Mouse (Mus musculus) kidney, embryonic 14.5 days (tissue): ENCODE data around the gene Slc5a10. TPM values are rescaled to one million over a fixed set of nuclear protein-coding genes. Genes with fewer than 3 reads are reported as not detected.

Source experiments
- ATAC-seq: fragments of 200-750 bp; cut with Nextera tagmentation; 2 replicates; pipeline ENCODE4 v1.8.0; 2017; ENCODE audit warnings: moderate number of reproducible peaks, mild to moderate bottlenecking, moderate TSS enrichment, moderate library complexity; ENCODE audit not compliant: low FRiP score, low TSS enrichment
- H3K27ac ChIP-seq: fragments of 300-500 bp; sonication (generic); 2 replicates; pipeline ENCODE4 v1.5.1; 2014; ENCODE audit warnings: low read depth, mild to moderate bottlenecking, low read length, moderate library complexity, mixed read lengths
- H3K27me3 ChIP-seq: fragments of 300-500 bp; sonication (generic); 2 replicates; pipeline ENCODE4 v1.6.1; 2014; ENCODE audit warnings: mild to moderate bottlenecking, low read length; ENCODE audit not compliant: control insufficient read depth, insufficient read depth
- H3K36me3 ChIP-seq: fragments of 300-500 bp; sonication (generic); 2 replicates; pipeline ENCODE4 v1.6.1; 2014; ENCODE audit warnings: low read length, mixed read lengths; ENCODE audit not compliant: control insufficient read depth, insufficient read depth
- H3K4me1 ChIP-seq: fragments of 300-500 bp; sonication (generic); 2 replicates; pipeline ENCODE4 v1.6.1; 2014; ENCODE audit warnings: low read length, mixed read lengths; ENCODE audit not compliant: control insufficient read depth, insufficient read depth
- H3K4me2 ChIP-seq: fragments of 300-500 bp; sonication (generic); replicated peaks from 2 replicates; pipeline ENCODE4 v1.6.1; 2014; ENCODE audit warnings: low read depth, mild to moderate bottlenecking, low read length
- H3K4me3 ChIP-seq: fragments of 300-500 bp; sonication (generic); 2 replicates; pipeline ENCODE4 v1.5.1; 2014; ENCODE audit warnings: mild to moderate bottlenecking, low read length
- H3K9ac ChIP-seq: fragments of 300-500 bp; sonication (generic); 2 replicates; pipeline ENCODE4 v1.6.1; 2014; ENCODE audit warnings: low read depth, mild to moderate bottlenecking, low read length, moderate library complexity
- H3K9me3 ChIP-seq: fragments of 300-500 bp; sonication (generic); 2 replicates; pipeline ENCODE4 v1.6.1; 2016; ENCODE audit warnings: low read length; ENCODE audit not compliant: control insufficient read depth
- WGBS: fragments of 180-500 bp; shearing (Covaris S2); extraction: QIAGEN DNeasy Blood & Tissue Kit; methylation state at CpG from one replicate; pipeline ENCODE4 v1.1.7; 2014; 5-methylcytosine and 5-hydroxymethylcytosine counted together
- polyA plus RNA-seq: library from polyadenylated mRNA; unstranded; fragments of >200 nt; fragmentation: Nextera tagmentation; extraction: Ambion mirVana; gene quantifications from 2 replicates; pipeline ENCODE4 v1.2.1, GENCODE M21; 2014

Slc5a10 gene
- polyA plus RNA-seq, 1 experiment from 2014 or later: 0.11 TPM

DNA sequence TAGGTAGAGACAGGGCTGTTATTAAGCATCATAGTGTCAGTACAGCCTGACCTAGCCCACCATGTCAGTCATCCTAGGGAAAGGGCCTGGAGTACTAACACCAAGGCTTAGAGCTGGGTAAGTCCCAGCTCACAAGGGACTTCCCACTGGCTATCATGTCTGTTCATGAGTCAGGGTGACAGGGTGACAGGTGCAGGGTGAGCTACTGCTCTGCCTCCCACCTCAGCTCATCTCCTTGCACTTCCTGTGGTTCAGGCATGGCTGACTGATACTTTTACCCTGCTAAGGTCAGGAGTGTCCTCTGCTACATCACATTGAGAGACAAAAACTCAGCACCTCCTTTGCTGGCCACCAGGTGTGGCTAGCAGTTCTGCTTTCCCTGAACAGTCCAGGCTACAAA, 21.8 kb downstream of the Slc5a10 start:
- ATAC-seq: no peak
- no peaks in the 10 kb centered on the region for H3K27me3 ChIP-seq

DNA sequence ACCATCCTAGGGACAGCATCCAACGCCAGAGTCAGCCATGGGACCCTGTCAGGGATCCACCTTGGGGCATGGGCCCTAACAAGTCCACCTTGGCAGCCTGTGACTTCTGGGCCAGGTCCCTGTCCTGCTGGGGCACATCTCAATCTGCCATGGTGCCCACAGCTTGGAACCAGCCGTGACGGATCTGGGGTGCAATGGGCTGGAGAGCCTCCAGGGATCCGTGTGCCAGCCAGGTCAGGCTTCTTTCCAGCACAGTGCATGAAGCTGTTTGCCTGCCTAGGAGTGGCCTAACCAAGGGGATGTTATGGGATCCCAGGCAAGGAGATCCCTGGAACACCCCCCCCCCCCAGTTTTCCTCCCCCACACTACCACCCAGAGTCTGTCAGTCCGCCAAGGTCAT, 27.6 kb downstream of the Slc5a10 start:
- H3K4me1 ChIP-seq: no peaks in the 10 kb centered on the region
- H3K9ac ChIP-seq: no peak overlapping the region
- H3K27me3 ChIP-seq: no peaks in the 10 kb centered on the region
- no peak for ATAC-seq
- H3K4me2 ChIP-seq: no peak overlapping the region
- 76% methylated on average over 5 of the region's 5 CpGs for WGBS
- no peak overlapping the region for H3K4me3 ChIP-seq
- no peak overlapping the region for H3K27ac ChIP-seq
- no peaks in the 10 kb centered on the region for H3K9me3 ChIP-seq
- H3K36me3 ChIP-seq: no peaks in the 10 kb centered on the region

More for the DNA sequence above, 21.8 kb downstream of the Slc5a10 start:
- H3K9me3 ChIP-seq: no peaks in the 10 kb centered on the region
- H3K36me3 ChIP-seq: no peaks in the 10 kb centered on the region
- 0 out of 2 replicates have a peak, but pooled peaks cover 3% of the 10 kb centered on the region for H3K4me1 ChIP-seq
- no peak overlapping the region for H3K4me3 ChIP-seq
- H3K4me2 ChIP-seq: no peak overlapping the region
- H3K27ac ChIP-seq: no peak overlapping the region
- H3K9ac ChIP-seq: no peak overlapping the region

DNA sequence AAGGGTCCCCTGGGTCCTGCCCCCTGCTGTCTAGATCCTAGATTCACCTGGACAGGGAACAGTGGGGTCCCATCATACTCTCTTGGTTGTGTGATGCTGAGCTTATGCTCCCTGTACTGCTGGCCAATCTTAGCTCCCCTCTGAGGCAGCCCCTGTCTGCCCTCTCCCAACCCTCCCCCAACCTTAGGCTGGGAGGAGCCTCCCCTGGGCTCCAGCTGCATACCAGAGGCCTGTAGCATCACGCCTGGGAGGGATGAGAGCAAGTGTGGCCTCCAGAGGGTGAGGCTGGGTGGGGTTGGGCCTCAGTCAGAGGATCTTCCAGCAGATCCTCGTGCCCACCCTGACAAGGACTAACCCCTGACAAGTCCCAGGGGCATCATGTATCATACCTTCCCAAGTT, 33.0 kb downstream of the Slc5a10 start:
- no peak overlapping the region for H3K4me3 ChIP-seq
- H3K27ac ChIP-seq: no peak overlapping the region
- WGBS: 38% methylated on average over 2 of the region's 2 CpGs
- no peak for ATAC-seq
- H3K4me2 ChIP-seq: no peak overlapping the region
- H3K4me1 ChIP-seq: peaks cover 13% of the 10 kb centered on the region; the same call in 1 of the 2 replicates
- H3K27me3 ChIP-seq: peaks cover 27% of the 10 kb centered on the region
- no peaks in the 10 kb centered on the region for H3K9me3 ChIP-seq
- H3K36me3 ChIP-seq: no peaks in the 10 kb centered on the region
- no peak overlapping the region for H3K9ac ChIP-seq

DNA sequence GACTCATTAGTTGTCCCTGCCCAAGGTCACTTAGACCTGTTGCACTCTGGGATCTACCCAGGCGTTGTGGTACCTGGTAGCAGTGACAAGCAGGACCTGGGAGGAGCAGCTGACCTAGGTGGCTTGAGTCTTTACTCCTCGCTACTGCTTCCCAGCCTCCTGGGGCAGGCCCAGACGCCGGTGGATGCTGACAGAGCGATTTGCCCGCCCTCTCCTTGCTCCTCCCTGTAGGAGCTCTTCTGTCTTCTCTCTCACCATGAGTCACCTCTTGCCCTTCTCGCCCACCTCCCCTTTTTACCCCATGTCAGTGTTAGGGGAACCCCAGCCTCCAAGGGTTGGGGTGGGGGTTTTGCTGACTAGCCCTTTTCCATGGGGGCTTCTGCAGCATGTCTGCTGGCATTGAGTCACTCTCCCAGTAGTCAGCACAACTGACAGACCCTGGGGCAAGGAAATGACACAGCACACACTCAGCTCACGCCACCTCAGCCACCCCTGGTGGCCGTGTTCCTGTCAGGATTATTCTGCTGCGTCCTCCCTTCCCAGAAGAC, 33.6 kb downstream of the Slc5a10 start:
- Histone ChIP-seq H3K27me3 (peaks cover 27% of the 10 kb centered on the region), H3K9me3 (no peaks in the 10 kb centered on the region), H3K4me2 (no peak overlapping the region), H3K36me3 (no peaks in the 10 kb centered on the region), H3K4me1 (peaks cover 13% of the 10 kb centered on the region; the same call in 1 of the 2 replicates), H3K9ac (no peak overlapping the region), H3K27ac (no peak overlapping the region), H3K4me3 (no peak overlapping the region)
- WGBS: 54% methylated on average over 10 of the region's 10 CpGs
- no peak for ATAC-seq

DNA sequence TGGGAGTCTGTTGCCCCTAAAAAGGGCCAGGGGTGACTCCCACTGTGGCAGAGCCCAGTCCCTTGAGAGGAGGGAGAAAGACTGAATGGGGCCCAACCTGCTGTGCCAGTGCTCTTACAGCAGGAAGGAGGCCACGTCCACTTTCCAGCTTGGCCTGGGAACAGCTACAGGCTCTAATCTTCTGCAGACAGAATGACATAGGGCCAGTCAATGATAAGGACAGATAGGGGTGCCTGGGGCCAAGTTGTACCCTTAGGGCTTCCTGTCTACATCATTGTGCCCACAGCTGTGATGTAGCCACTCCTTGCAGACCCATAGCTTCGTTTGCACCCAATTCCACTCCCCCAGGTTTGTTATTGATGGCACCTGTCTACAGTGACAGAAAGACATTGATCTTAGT, 34.5 kb downstream of the Slc5a10 start:
- Histone ChIP-seq H3K4me1 (peaks cover 13% of the 10 kb centered on the region; the same call in 1 of the 2 replicates), H3K27ac (no peak overlapping the region), H3K4me2 (no peak overlapping the region), H3K4me3 (no peak overlapping the region), H3K27me3 (peaks cover 27% of the 10 kb centered on the region), H3K9ac (no peak overlapping the region), H3K9me3 (no peaks in the 10 kb centered on the region), H3K36me3 (no peaks in the 10 kb centered on the region)
- ATAC-seq: no peak
- WGBS: 39% methylated on average over 2 of the region's 2 CpGs

DNA sequence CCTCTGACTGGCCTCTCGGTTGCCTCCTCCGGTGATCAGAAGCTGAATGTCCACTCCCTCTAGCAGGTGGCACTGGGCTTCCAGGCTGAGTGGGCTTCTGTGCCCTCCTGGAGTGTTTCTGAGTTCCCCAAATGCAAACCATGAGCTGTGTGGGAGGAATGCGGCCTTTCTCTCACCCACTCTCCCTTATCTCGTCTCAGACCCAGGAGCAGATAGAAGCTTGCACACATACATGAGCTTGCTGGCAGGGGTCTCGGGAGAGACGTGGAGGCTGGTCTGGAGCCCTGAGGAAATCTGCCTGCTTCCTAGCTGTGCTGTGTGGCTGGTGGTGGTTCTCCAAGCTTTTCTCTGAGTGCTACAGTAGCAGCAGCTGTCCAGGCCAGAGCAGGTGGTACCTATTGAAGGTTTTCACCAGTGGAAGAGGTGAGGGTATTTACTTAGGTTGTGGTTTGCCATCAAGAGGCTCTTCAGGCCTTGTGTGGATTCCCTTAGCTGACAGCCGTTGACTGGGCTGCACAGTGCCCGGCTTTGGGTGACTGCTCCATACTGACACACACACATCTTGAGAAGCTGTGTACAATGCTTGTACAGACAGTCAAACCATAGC, 35.4 kb downstream of the Slc5a10 start:
- 69% methylated on average over 8 of the region's 8 CpGs for WGBS
- H3K36me3 ChIP-seq: no peaks in the 10 kb centered on the region
- no peak overlapping the region for H3K27ac ChIP-seq
- peak overlapping the region; percentile 51 for H3K4me2 ChIP-seq
- peaks cover 13% of the 10 kb centered on the region; the same call in 1 of the 2 replicates for H3K4me1 ChIP-seq
- H3K4me3 ChIP-seq: peak overlapping the region; percentile 28
- H3K9ac ChIP-seq: 0 out of 2 replicates have a peak overlapping the region, but pooled peaks have one; percentile 23
- H3K9me3 ChIP-seq: no peaks in the 10 kb centered on the region
- ATAC-seq: no peak
- peaks cover 27% of the 10 kb centered on the region for H3K27me3 ChIP-seq

DNA sequence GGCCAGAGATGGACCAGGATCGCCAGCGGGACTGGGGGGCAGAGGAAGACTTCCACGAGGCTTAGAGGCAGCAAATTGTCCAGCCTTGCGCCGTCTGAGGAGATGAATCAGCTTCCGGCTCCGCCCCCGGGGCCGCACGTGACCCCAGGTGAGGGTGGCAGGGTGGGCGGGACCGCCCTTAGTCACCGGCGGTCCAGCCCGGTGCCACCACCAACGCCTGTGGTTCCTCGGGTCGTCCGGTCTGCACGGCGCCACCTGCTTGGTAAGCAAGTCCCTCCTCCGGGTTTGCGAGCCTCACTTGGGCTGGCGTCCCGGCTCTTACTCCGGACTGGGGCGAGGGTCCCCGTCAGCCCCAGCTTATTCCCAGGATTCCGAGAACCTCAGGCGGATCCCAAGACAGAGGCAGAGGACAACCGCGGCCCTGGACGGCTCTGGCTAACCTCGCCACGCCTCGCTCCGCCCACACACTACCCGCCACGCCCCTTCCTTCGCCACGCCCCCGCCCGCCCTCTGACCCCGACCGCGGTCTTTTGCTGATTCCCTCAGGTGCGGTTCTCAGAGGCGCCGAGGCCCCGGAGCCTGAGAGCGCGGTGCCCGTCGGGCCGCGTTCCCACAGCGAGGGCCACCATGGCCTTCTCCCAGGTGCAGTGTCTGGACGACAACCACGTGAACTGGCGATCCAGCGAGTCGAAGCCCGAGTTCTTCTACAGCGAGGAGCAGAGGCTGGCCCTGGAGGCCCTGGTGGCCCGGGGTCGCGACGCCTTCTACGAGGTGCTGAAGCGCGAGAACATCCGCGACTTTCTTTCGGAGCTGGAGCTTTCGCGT, 36.5 kb downstream of the Slc5a10 start, which contains the start of gene Fam83g:
Gene Fam83g, plus strand, starts transcription at position 185 of the 825 bp plus-strand sequence.
- Histone ChIP-seq H3K9ac (peak within 1 kb of the TSS; percentile 23), H3K36me3 (no peaks in the 10 kb centered on the region), H3K27ac (no peak within 1 kb of the TSS), H3K4me3 (peak within 1 kb of the TSS; percentile 28), H3K9me3 (no peaks in the 10 kb centered on the region), H3K27me3 (peaks cover 27% of the 10 kb centered on the region), H3K4me2 (peak within 1 kb of the TSS; percentile 51), H3K4me1 (peaks cover 13% of the 10 kb centered on the region; the same call in 1 of the 2 replicates)
- ATAC-seq: peak; percentile 77
- WGBS: 1% methylated on average over 70 of the region's 76 CpGs

DNA sequence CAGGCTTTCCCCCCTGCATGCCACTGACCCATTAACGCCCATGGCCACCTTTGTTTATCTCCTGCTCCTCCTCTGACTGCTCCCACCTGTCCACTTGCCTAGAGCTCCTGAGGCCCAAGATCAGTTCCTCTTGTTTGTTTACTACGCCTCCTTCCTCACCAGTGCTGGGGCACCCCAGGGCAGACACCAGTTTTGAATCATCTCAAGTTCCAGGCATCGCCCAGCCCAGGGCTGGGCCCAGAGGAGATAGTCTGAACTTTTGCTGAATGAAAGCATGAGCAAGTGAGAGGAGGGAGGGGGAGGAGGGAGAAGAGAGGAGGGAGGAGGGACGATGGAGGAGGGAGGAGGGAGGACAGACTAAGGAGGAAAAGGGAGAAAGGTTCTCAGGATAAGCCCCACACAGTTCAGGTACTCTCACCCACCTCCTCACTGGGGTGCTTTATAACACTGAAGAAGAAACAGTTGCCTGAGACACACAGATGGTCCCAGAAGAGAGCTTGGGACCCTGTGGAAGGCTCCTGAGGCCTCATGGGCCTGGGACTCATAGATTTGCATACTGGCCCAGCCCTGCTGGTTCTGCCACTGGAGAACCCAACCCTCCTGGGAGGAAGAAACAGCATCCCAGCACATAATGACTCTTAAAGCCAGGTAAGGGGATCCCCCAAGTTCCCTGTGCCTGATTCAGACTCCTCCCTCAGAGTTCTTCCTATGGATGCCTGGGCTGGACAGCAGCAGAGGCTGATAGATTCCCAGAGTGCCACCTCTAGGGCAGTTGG, 41.3 kb downstream of the Slc5a10 start:
- ATAC-seq: no peak
- Histone ChIP-seq H3K9me3 (no peaks in the 10 kb centered on the region), H3K27ac (no peak overlapping the region), H3K4me2 (no peak overlapping the region), H3K36me3 (no peaks in the 10 kb centered on the region), H3K27me3 (peaks cover 14% of the 10 kb centered on the region), H3K4me1 (peaks cover 14% of the 10 kb centered on the region), H3K9ac (no peak overlapping the region), H3K4me3 (no peak overlapping the region)
- WGBS: 61% methylated on average over 4 of the region's 4 CpGs
